ENCODE assay signal across 9 mouse cellular contexts in genomic region chr11:6410050-6410602, GRCm38 (mm10). TPM values are rescaled to one million over a fixed set of nuclear protein-coding genes. Genes with fewer than 3 reads are reported as not detected.
DNase-seq lines count a peak whose midpoint lies in the region; ATAC-seq and TF ChIP-seq lines count a peak whose summit lies in the region.
"Had no signal": no experiment of that assay in that cellular context is flagged by ENCODE, and none has a peak within 500 bp of the region (broad histone marks: within the 10 kb centered on the region; RNA-seq: fewer than 3 reads in every experiment).

No protein-coding gene starts in this region.

- peaks cover 2 to 18% of the 10 kb centered on the region in 2 experiments; a peak in 2 of 4 replicates for H3K4me1 ChIP-seq in ES-E14 (ENCODE audit: control insufficient read depth in 2 of 2, insufficient read depth in 2 of 2, low read length in 2 of 2, poor library complexity in 1 of 2)
- peaks cover 33% of the 10 kb centered on the region for H3K4me1 ChIP-seq in embryonic facial prominence, embryonic 10.5 days
- H3K4me1 ChIP-seq in intestine, embryonic 15.5 days (replicated peaks): peaks cover 25% of the 10 kb centered on the region
- H3K4me1 ChIP-seq in lung, postnatal 0 days (ENCODE audit: insufficient read depth, low read depth, low read length): peaks cover 19% of the 10 kb centered on the region

- no peak overlapping the region for H3K9ac ChIP-seq in ES-E14 (ENCODE audit: insufficient read depth, low read depth, low read length, poor library complexity, severe bottlenecking)
- no peak overlapping the region for H3K9ac ChIP-seq in intestine, embryonic 15.5 days
- no peak overlapping the region for H3K9ac ChIP-seq in lung, postnatal 0 days (replicated peaks; ENCODE audit: low read depth)
- H3K9ac ChIP-seq: hindbrain, embryonic 15.5 days; limb, embryonic 13.5 days had no signal

- H3K4me2 ChIP-seq in intestine, embryonic 15.5 days (replicated peaks): no peak overlapping the region
- H3K4me2 ChIP-seq in lung, postnatal 0 days (replicated peaks; ENCODE audit: low read depth, low read length): no peak overlapping the region
- H3K4me2 ChIP-seq: hindbrain, embryonic 15.5 days; limb, embryonic 13.5 days had no signal

- in situ Hi-C loops in ES-E14 (cut with MboI; ENCODE audit: low sequenced_read_pairs in 2 of 2, unreplicated experiment in 2 of 2): no loop called here

- DNase-seq in layer of hippocampus, adult 2 months (ENCODE audit: low spot score in 2 of 2): no peak
- no peak for DNase-seq in layer of hippocampus, adult 18-20 months (ENCODE audit: low spot score in 2 of 2)
- no peak for DNase-seq in ES-E14 (ENCODE audit: low read depth, low spot score)
- DNase-seq in embryonic facial prominence, embryonic 10.5 days (ENCODE audit: low spot score): no peak
- peak; percentile 76 for DNase-seq in thymus, postnatal 14 days
- DNase-seq in lung, postnatal 0 days (ENCODE audit: low spot score): no peak

- no peaks in the 10 kb centered on the region for H3K27me3 ChIP-seq in embryonic facial prominence, embryonic 10.5 days (replicated peaks; ENCODE audit: low read depth, poor library complexity, severe bottlenecking)
- no peaks in the 10 kb centered on the region for H3K27me3 ChIP-seq in intestine, embryonic 15.5 days (replicated peaks)
- no peaks in the 10 kb centered on the region for H3K27me3 ChIP-seq in lung, postnatal 0 days (replicated peaks; ENCODE audit: insufficient read depth, low read length)
- H3K27me3 ChIP-seq: hindbrain, embryonic 15.5 days; limb, embryonic 13.5 days had no signal

- no peak for TF ChIP-seq EP300 in lung, postnatal 0 days (IDR thresholded peaks at IDR 0.05)

- H3K4me3 ChIP-seq in layer of hippocampus, adult 2 months: no peak overlapping the region
- no peak overlapping the region for H3K4me3 ChIP-seq in ES-E14 (ENCODE audit: insufficient read depth in 1 of 2, low read depth in 1 of 2, low read length in 2 of 2, poor library complexity in 1 of 2, severe bottlenecking in 1 of 2)
- no peak overlapping the region for H3K4me3 ChIP-seq in embryonic facial prominence, embryonic 10.5 days
- H3K4me3 ChIP-seq in intestine, embryonic 15.5 days (replicated peaks): no peak overlapping the region
- H3K4me3 ChIP-seq in lung, postnatal 0 days (ENCODE audit: low read depth, low read length): no peak overlapping the region
- H3K4me3 ChIP-seq: hindbrain, embryonic 15.5 days; limb, embryonic 13.5 days had no signal

- peaks cover 4% of the 10 kb centered on the region for H3K36me3 ChIP-seq in ES-E14 (ENCODE audit: control insufficient read depth, insufficient read depth, low read length, poor library complexity, severe bottlenecking)
- peaks cover 19% of the 10 kb centered on the region for H3K36me3 ChIP-seq in embryonic facial prominence, embryonic 10.5 days (replicated peaks)
- H3K36me3 ChIP-seq in intestine, embryonic 15.5 days: peaks cover 3% of the 10 kb centered on the region; the same call in 1 of the 2 replicates
- no peaks in the 10 kb centered on the region for H3K36me3 ChIP-seq in lung, postnatal 0 days (ENCODE audit: insufficient read depth, low read length)

- H3K27ac ChIP-seq in layer of hippocampus, adult 2 months: peak overlapping the region; percentile 28; the same call in 1 of the 2 replicates
- H3K27ac ChIP-seq in ES-E14 (ENCODE audit: insufficient read depth, low read depth, low read length, poor library complexity, severe bottlenecking): peak overlapping the region; percentile 60; the same call in 1 of the 2 replicates
- H3K27ac ChIP-seq in embryonic facial prominence, embryonic 10.5 days (replicated peaks): peak overlapping the region; percentile 30; the same call in 1 of the 2 replicates
- no peak overlapping the region for H3K27ac ChIP-seq in intestine, embryonic 15.5 days
- H3K27ac ChIP-seq in lung, postnatal 0 days (ENCODE audit: low read length): no peak overlapping the region
- H3K27ac ChIP-seq: hindbrain, embryonic 15.5 days; limb, embryonic 13.5 days had no signal

- no peak for ATAC-seq in intestine, embryonic 15.5 days
- no peak for ATAC-seq in lung, postnatal 0 days

- TF ChIP-seq CTCF in layer of hippocampus, adult 2 months (conservative IDR thresholded peaks at IDR 0.05): no peak
- no peak for TF ChIP-seq CTCF in lung, postnatal 0 days (IDR thresholded peaks at IDR 0.05)

- no peaks in the 10 kb centered on the region for H3K9me3 ChIP-seq in ES-E14 (ENCODE audit: control insufficient read depth, insufficient read depth, low read depth, low read length)
- H3K9me3 ChIP-seq in embryonic facial prominence, embryonic 10.5 days: no peaks in the 10 kb centered on the region
- no peaks in the 10 kb centered on the region for H3K9me3 ChIP-seq in intestine, embryonic 15.5 days
- no peaks in the 10 kb centered on the region for H3K9me3 ChIP-seq in lung, postnatal 0 days (ENCODE audit: low read length)
- H3K9me3 ChIP-seq: hindbrain, embryonic 15.5 days; limb, embryonic 13.5 days had no signal

- 53% methylated on average over 5 of the region's 5 CpGs for WGBS in embryonic facial prominence, embryonic 10.5 days
- WGBS in intestine, embryonic 15.5 days: 53% methylated on average over 5 of the region's 5 CpGs
- 53% methylated on average over 5 of the region's 5 CpGs for WGBS in lung, postnatal 0 days

TF ChIP-seq in ES-E14, 5 proteins besides CTCF, POLR2A, EP300 and RAD21:
- TF ChIP-seq HCFC1 (IDR thresholded peaks at IDR 0.05; ENCODE audit: borderline replicate concordance, insufficient read depth, low read length) (no peak), ZNF384 (IDR thresholded peaks at IDR 0.05; ENCODE audit: low read depth, low read length) (no peak), MAFK (IDR thresholded peaks at IDR 0.05; ENCODE audit: insufficient read depth, low read depth, low read length) (no peak)

RNA-seq across cellular contexts. Expression of gene Ppia, which starts 5.1 kb away (rescaled TPM):
- 1,000 to 10,000 TPM; 1,589 to 1,677 TPM for total RNA-seq in layer of hippocampus, adult 2 months (2021)
- total RNA-seq in layer of hippocampus, adult 18-20 months (2021): 1,000 to 10,000 TPM; 1,682 to 1,687 TPM
- total RNA-seq in ES-E14 (2012; rRNA removed): 4,715 and 6,168 TPM in 2 replicates
- 6,156 and 6,219 TPM in 2 replicates for polyA plus RNA-seq in embryonic facial prominence, embryonic 10.5 days (2016; fragmentation: Nextera tagmentation; extraction: Ambion mirVana)
- 5,895 and 6,298 TPM in 2 replicates for polyA plus RNA-seq in intestine, embryonic 15.5 days (2015; fragmentation: Nextera tagmentation; extraction: Ambion mirVana)
- 3,011 and 3,180 TPM in 2 replicates for polyA plus RNA-seq in lung, postnatal 0 days (2015; fragmentation: Nextera tagmentation; extraction: Ambion mirVana)

RNA-seq across cellular contexts. Expression of gene Zmiz2, which starts 21.3 kb away (rescaled TPM):
- total RNA-seq in layer of hippocampus, adult 2 months (2021): 100 to 1,000 TPM; 170 TPM
- total RNA-seq in layer of hippocampus, adult 18-20 months (2021): 100 to 1,000 TPM; 169 to 174 TPM
- 19.6 and 22.6 TPM in 2 replicates for total RNA-seq in ES-E14 (2012; rRNA removed)
- polyA plus RNA-seq in embryonic facial prominence, embryonic 10.5 days (2016; fragmentation: Nextera tagmentation; extraction: Ambion mirVana): 13.1 and 13.6 TPM in 2 replicates
- polyA plus RNA-seq in intestine, embryonic 15.5 days (2015; fragmentation: Nextera tagmentation; extraction: Ambion mirVana): 9.2 and 10.9 TPM in 2 replicates
- 8.6 and 8.7 TPM in 2 replicates for polyA plus RNA-seq in lung, postnatal 0 days (2015; fragmentation: Nextera tagmentation; extraction: Ambion mirVana)

RNA-seq across cellular contexts. Expression of gene H2afv, which starts 34.1 kb away (rescaled TPM):
- total RNA-seq in layer of hippocampus, adult 2 months (2021): 10 to 100 TPM; 43.6 to 47.3 TPM
- 10 to 100 TPM; 36.3 to 45.4 TPM for total RNA-seq in layer of hippocampus, adult 18-20 months (2021)
- 192 and 294 TPM in 2 replicates for total RNA-seq in ES-E14 (2012; rRNA removed)
- 746 and 786 TPM in 2 replicates for polyA plus RNA-seq in embryonic facial prominence, embryonic 10.5 days (2016; fragmentation: Nextera tagmentation; extraction: Ambion mirVana)
- polyA plus RNA-seq in intestine, embryonic 15.5 days (2015; fragmentation: Nextera tagmentation; extraction: Ambion mirVana): 424 and 429 TPM in 2 replicates
- 259 and 268 TPM in 2 replicates for polyA plus RNA-seq in lung, postnatal 0 days (2015; fragmentation: Nextera tagmentation; extraction: Ambion mirVana)

Comparison
In these comparisons a context has a peak if more than half of its experiments do, and no peak if none do; other contexts are left out.
1. H3K27ac ChIP-seq: peak in layer of hippocampus, adult 2 months (single experiment), ES-E14 (single experiment) and embryonic facial prominence, embryonic 10.5 days (single experiment); none in intestine, embryonic 15.5 days (single experiment) and lung, postnatal 0 days (single experiment).